Mouse (Mus musculus) MEL (cell line): Measurements from ENCODE around the gene Wdr46. TPM values are rescaled to one million over a fixed set of nuclear protein-coding genes. Genes with fewer than 3 reads are reported as not detected.

Source experiments
- DNase-seq: peaks from one replicate; pipeline ENCODE4 v3.0.0; 2011; ENCODE audit warnings: low read depth, low spot score
- H3K27ac ChIP-seq: 2 replicates; pipeline ENCODE4 v1.5.1; 2012; ENCODE audit warnings: low read depth, mild to moderate bottlenecking, control low read depth, low read length, moderate library complexity; ENCODE audit not compliant: control insufficient read depth
- H3K27me3 ChIP-seq, 2 experiments: fragments of 150-350 bp in 1 of 2; sonication (generic) in 1 of 2; 2 replicates each; pipeline ENCODE4 v1.6.1; 2012; ENCODE audit warnings: low read length in 2 of 2, mild to moderate bottlenecking in 2 of 2, improper control_type of control experiment in 1 of 2, moderate library complexity in 1 of 2; ENCODE audit not compliant: insufficient read depth in 2 of 2, control insufficient read depth in 1 of 2
- H3K36me3 ChIP-seq, 2 experiments: 2 replicates each; pipeline ENCODE4 v1.6.1; 2012 to 2014; ENCODE audit warnings: low read length in 2 of 2, improper control_type of control experiment in 1 of 2, inconsistent platforms in 1 of 2, mild to moderate bottlenecking in 1 of 2; ENCODE audit not compliant: insufficient read depth in 2 of 2, control insufficient read depth in 1 of 2
- H3K4me1 ChIP-seq, 2 experiments: fragments of 150-350 bp in 1 of 2; sonication (generic) in 1 of 2; 2 replicates each; pipeline ENCODE4 v1.6.1; 2012; ENCODE audit warnings: low read length in 2 of 2, improper control_type of control experiment in 1 of 2, mild to moderate bottlenecking in 1 of 2; ENCODE audit not compliant: insufficient read depth in 2 of 2, control insufficient read depth in 1 of 2
- H3K4me3 ChIP-seq, 2 experiments: fragments of 150-350 bp in 1 of 2; sonication (generic) in 1 of 2; 2 replicates each; pipeline ENCODE4 v1.5.1; 2012; ENCODE audit warnings: low read depth in 2 of 2, low read length in 2 of 2, mild to moderate bottlenecking in 2 of 2, moderate library complexity in 2 of 2, control low read depth in 1 of 2, improper control_type of control experiment in 1 of 2; ENCODE audit not compliant: control insufficient read depth in 1 of 2, insufficient read depth in 1 of 2
- H3K79me2 ChIP-seq: 2 replicates; pipeline ENCODE4 v1.6.1; 2012; ENCODE audit warnings: mild to moderate bottlenecking, low read length, moderate library complexity; ENCODE audit not compliant: control insufficient read depth, poor library complexity, insufficient read depth
- H3K9ac ChIP-seq: 2 replicates; pipeline ENCODE4 v1.6.1; 2012; ENCODE audit warnings: low read depth, mild to moderate bottlenecking, control low read depth, low read length, moderate library complexity; ENCODE audit not compliant: control insufficient read depth, poor library complexity, severe bottlenecking
- H3K9me3 ChIP-seq: fragments of 150-350 bp; sonication (generic); replicated peaks from 2 replicates; pipeline ENCODE4 v1.6.1; 2012; ENCODE audit warnings: mild to moderate bottlenecking, low read length, improper control_type of control experiment, moderate library complexity; ENCODE audit not compliant: insufficient read depth
- BHLHE40 ChIP-seq: IDR thresholded peaks from 2 replicates; pipeline ENCODE4 v1.6.1; 2012; ENCODE audit warnings: low read depth, mild to moderate bottlenecking, inconsistent platforms, low read length, improper control_type of control experiment, borderline replicate concordance
- ETS1 ChIP-seq: IDR thresholded peaks from 2 replicates; pipeline ENCODE4 v1.6.1; 2012; ENCODE audit warnings: low read depth, mild to moderate bottlenecking, inconsistent platforms, low read length, improper control_type of control experiment, moderate library complexity
- GATA1 ChIP-seq: IDR thresholded peaks from 2 replicates; pipeline ENCODE4 v1.6.1; 2011; ENCODE audit warnings: low read depth, low read length, improper control_type of control experiment
- HCFC1 ChIP-seq: IDR thresholded peaks from 2 replicates; pipeline ENCODE4 v1.6.1; 2012; ENCODE audit warnings: low read depth, mild to moderate bottlenecking, inconsistent platforms, low read length, improper control_type of control experiment, moderate library complexity
- JUND ChIP-seq: IDR thresholded peaks from 2 replicates; pipeline ENCODE4 v1.6.1; 2011; ENCODE audit warnings: low read depth, mild to moderate bottlenecking, improper control_type of control experiment, low read length
- MAZ ChIP-seq: IDR thresholded peaks from 2 replicates; pipeline ENCODE4 v1.6.1; 2012; ENCODE audit warnings: low read depth, mild to moderate bottlenecking, inconsistent platforms, low read length, improper control_type of control experiment
- MYC ChIP-seq: IDR thresholded peaks from 2 replicates; pipeline ENCODE4 v1.6.1; 2011; ENCODE audit warnings: low read depth, mild to moderate bottlenecking, low read length, improper control_type of control experiment, moderate library complexity
- NRF1 ChIP-seq: IDR thresholded peaks from 2 replicates; pipeline ENCODE4 v1.6.1; 2014; ENCODE audit warnings: low read depth, mild to moderate bottlenecking, inconsistent platforms, low read length, improper control_type of control experiment, moderate library complexity; ENCODE audit not compliant: poor library complexity, insufficient read depth, severe bottlenecking
- POLR2AphosphoS5 ChIP-seq: IDR thresholded peaks from 2 replicates; pipeline ENCODE4 v1.6.1; 2012; ENCODE audit warnings: low read depth, borderline replicate concordance, mild to moderate bottlenecking, inconsistent platforms, low read length, moderate library complexity, mixed read lengths
- RCOR1 ChIP-seq: IDR thresholded peaks from 2 replicates; pipeline ENCODE4 v1.6.1; 2012; ENCODE audit warnings: low read depth, mild to moderate bottlenecking, inconsistent platforms, low read length, improper control_type of control experiment
- USF1 ChIP-seq: IDR thresholded peaks from 2 replicates; pipeline ENCODE4 v1.6.1; 2014; ENCODE audit warnings: low read depth, mild to moderate bottlenecking, inconsistent platforms, low read length, improper control_type of control experiment, moderate library complexity
- ZNF384 ChIP-seq: IDR thresholded peaks from 2 replicates; pipeline ENCODE4 v1.6.1; 2012; ENCODE audit warnings: low read depth, mild to moderate bottlenecking, inconsistent platforms, low read length, improper control_type of control experiment
- polyA plus RNA-seq, 2 experiments: library from polyadenylated mRNA; stranded (reverse) in 1 of 2; unstranded in 1 of 2; fragments of >175 nt in 1 of 2; fragments of >200 nt in 1 of 2; gene quantifications; 2 replicates each; pipeline versions ENCODE4 v1.2.1 to v1.2.4; 2012; ENCODE audit warnings: low replicate concordance in 2 of 2, low read depth in 1 of 2; ENCODE audit not compliant: insufficient read length in 2 of 2, insufficient read depth in 1 of 2, missing spikeins in 1 of 2
- total RNA-seq: library from RNA; depleted of rRNA; stranded (reverse); fragments of 300-350 nt; gene quantifications from 2 replicates; pipeline ENCODE4 v1.2.3, GENCODE M21; 2012

Gene Wdr46
- total and polyA plus RNA-seq, 3 experiments: 100 to 131 TPM; not detected in 1

DNA sequence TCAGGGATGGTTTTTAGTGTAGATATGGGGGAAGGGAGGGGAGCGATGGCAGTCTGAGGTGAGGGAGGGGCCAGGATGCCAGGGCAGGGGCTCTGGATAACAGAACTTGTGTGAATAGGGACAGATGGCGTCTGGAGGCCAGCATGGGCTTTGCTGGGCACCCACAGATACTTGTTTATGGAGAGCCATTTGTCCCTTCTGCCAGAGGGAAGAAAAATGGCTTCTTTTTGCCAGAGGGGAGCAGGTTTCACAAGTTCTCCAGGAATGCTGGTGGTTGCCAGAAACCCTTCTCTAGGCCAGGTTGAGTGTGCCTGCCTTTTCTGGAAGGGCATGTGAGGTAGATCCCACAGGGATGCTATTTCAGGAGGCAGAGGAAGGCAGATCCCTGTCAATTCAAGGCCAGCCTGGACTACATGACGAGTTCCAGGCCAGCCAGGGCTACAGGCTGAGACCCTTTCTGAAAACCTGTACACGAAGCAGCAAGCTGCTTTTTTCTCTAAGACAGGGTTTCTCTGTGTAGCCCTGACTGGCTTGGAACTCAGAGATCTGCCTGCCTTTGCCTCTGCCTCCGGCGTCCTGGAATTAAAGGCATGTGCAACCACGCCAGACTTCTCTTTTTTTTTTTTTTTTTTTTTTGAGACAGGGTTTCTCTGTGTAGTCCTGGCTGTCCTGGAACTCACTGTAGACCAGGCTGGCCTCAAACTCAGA, 40.0 kb upstream of the Wdr46 start:
- Histone ChIP-seq H3K4me3 (no peak overlapping the region), H3K4me1 (peaks cover 21 to 47% of the 10 kb centered on the region in 2 experiments), H3K36me3 (peaks cover 0 to 30% of the 10 kb centered on the region in 2 experiments; a peak in 2 of 4 replicates), H3K9me3 (no peaks in the 10 kb centered on the region), H3K9ac (no peak overlapping the region), H3K27ac (no peak overlapping the region), H3K79me2 (no peaks in the 10 kb centered on the region), H3K27me3 (no peaks in the 10 kb centered on the region)
- DNase-seq: no peak
- no peak for TF ChIP-seq USF1
- TF ChIP-seq POLR2AphosphoS5: no peak
- TF ChIP-seq ZNF384: peak; percentile 76

DNA sequence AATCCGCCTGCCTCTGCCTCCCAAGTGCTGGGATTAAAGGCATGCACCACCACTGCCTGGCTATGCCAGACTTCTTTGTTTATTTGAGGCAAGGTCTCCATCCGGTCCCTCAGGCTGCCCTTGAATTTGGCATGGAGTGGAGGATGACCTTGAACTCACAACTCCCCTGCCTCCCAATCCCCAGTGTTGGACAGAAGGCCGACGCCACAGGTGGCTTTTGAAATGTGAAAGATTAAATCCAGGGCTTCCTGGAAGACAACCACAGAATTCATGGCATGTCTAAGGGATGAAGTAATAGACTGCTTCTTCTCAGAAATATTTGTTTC, 39.5 kb upstream of the Wdr46 start:
- Histone ChIP-seq H3K27ac (no peak overlapping the region), H3K36me3 (peaks cover 0 to 30% of the 10 kb centered on the region in 2 experiments; a peak in 2 of 4 replicates), H3K79me2 (no peaks in the 10 kb centered on the region), H3K4me1 (peaks cover 21 to 47% of the 10 kb centered on the region in 2 experiments), H3K27me3 (no peaks in the 10 kb centered on the region), H3K9ac (no peak overlapping the region), H3K9me3 (no peaks in the 10 kb centered on the region), H3K4me3 (no peak overlapping the region)
- DNase-seq: no peak
- TF ChIP-seq MYC (no peak), RCOR1 (no peak), NRF1 (no peak), ZNF384 (peak; percentile 50)

DNA sequence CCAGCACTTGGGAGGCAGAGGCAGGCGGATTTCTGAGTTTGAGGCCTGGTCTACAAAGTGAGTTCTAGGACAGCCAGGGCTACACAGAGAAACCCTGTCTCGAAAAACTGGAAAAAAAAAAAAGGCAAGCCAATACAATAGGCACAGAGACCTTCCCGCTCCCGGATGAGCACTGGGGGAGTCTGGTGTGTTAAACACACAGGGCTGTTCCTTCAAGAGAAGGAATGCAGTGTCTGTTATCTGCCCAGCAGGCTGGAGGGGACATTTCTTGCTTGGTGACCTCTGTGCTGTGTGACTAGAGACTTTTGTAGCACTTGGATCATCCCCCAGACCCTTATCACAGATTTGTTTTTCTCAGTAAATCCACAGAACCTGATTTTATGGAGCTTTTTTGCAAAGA, 38.8 kb upstream of the Wdr46 start:
- H3K4me1 ChIP-seq: peaks cover 21 to 47% of the 10 kb centered on the region in 2 experiments
- peaks cover 0 to 30% of the 10 kb centered on the region in 2 experiments; a peak in 2 of 4 replicates for H3K36me3 ChIP-seq
- no peaks in the 10 kb centered on the region for H3K79me2 ChIP-seq
- peak overlapping the region in 1 of 2 experiments; percentile 45; a peak in 1 of 4 replicates for H3K4me3 ChIP-seq
- no peak for DNase-seq
- no peaks in the 10 kb centered on the region for H3K9me3 ChIP-seq
- no peak for TF ChIP-seq BHLHE40
- TF ChIP-seq MYC: no peak
- no peak for TF ChIP-seq ETS1
- no peak for TF ChIP-seq NRF1
- TF ChIP-seq MAZ: no peak
- TF ChIP-seq JUND: no peak
- no peak for TF ChIP-seq HCFC1
- no peak for TF ChIP-seq GATA1
- no peak overlapping the region for H3K9ac ChIP-seq
- no peak overlapping the region for H3K27ac ChIP-seq
- no peaks in the 10 kb centered on the region for H3K27me3 ChIP-seq
